Mouse (Mus musculus) right cerebral cortex, postnatal 25 days (tissue): Measurements from ENCODE around the gene Casp14.
"Not testable (repeated sequence)": the region's sequence is repeated elsewhere in the genome, so short reads cannot be mapped to it uniquely, and the experiment has no call there.

ENCODE experiments used
- DNase-seq: peaks from one replicate; pipeline ENCODE4 v3.0.0; 2022

The Casp14 gene

GRCm38 (mm10) chr10:78718056-78718455, at the start of gene Casp14:
TSS of gene Casp14 (minus strand) at chr10:78718294.
- no peak for DNase-seq

- DNase-seq = no peak
Observed at GRCm38 (mm10) chr10:78765570-78765969, 47.5 kb upstream of the Casp14 start.

DNA sequence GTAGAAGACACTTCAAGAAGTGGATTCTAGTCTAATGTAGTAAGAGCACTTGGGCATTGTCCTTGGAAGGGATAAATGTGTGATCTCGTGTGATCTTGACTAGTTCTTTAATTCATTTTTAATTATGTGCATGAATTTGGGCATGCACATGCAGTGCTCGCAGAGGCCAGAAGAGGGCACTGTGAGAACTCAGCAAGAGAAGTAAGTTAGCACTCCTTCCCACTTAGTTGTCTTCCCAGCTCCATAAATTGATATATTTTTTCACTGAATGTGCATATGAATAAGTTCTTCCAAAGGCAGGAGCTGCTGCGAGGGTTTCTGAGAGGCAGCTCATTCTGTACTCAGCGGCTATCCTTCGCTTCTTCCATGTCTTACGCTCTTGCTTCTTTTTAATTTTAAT, 37.9 kb upstream of the Casp14 start:
- peak; percentile 73 for DNase-seq

DNA sequence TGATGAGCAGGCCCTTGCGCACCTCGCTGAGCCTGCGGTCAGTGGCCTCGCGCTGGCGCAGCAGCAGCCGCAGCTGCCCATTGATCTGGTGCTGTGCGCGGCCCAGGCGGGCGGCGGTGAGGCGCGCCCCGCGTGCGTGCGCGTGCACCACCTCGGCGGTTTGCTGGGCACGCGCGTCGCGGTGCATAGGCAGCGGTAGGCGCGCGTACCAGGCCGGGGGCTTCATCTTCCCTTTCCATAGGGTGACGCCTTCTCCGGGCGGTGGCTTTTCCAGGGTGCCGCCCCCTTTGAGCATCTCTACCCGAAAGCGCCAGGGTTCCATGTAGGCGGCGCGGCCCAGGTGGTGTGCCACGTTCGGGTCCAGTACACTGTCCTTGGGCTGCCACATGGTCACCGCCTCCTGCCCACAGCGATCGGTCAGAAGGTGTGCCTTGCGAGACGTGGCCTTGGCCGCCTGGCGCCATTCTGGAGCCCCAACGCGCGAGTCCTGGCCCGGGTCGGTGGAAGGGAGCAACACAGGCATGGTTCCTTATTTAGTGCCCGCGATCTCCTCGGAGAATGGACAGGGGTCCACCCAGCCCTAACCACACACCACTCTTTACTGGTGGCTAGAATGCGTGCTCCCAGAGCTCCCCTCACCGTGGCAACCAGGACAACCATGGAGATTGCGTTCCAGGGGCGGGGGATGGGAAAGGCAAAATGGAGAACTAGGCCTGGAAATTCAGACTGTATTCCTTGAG, 34.5 kb upstream of the Casp14 start, which contains the start of gene Ccdc105:
Gene Ccdc105, minus strand, starts transcription at position 614 of the 740 bp plus-strand sequence.
- DNase-seq = peak; percentile 86

DNA sequence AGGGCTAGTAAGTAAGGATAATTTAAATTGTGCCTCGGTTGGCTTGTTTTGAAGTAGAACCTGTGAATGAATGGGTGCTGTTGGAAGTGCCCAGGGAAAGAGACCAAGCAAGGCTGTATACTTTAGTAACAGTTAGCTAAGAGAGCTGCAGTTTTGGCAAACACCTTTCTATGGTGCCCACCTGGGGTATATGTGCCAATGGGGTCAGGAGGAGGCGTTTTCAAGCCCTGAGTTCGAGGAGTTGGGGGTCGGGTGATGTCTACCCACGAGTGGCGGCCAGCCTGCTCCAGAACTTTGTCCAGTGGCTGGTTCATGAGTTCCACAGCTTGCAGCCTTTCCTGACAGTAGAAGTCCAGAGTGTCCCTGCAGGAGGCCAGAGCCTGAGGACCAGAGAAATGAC, 30.9 kb upstream of the Casp14 start:
- no peak for DNase-seq

DNA sequence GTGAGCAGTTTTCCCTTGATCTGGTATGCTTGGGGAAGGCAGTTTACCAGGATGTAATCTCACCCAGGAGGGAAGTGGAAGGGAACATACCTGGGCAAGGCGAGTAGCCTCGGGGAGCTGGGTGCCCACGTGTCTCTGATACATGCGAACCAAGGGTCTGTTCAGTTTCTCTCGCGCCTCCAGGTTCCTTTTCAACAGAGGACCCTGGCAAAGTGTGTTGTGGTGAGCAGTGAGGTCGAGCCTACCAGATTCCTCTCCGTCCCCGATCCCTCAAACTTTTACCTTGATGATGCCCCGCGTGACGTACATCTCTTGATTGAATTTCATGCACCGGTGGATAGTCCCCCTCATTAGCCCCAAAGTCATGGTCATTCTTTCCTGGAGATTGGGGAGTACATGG, 30.1 kb upstream of the Casp14 start:
- DNase-seq = no peak

DNA sequence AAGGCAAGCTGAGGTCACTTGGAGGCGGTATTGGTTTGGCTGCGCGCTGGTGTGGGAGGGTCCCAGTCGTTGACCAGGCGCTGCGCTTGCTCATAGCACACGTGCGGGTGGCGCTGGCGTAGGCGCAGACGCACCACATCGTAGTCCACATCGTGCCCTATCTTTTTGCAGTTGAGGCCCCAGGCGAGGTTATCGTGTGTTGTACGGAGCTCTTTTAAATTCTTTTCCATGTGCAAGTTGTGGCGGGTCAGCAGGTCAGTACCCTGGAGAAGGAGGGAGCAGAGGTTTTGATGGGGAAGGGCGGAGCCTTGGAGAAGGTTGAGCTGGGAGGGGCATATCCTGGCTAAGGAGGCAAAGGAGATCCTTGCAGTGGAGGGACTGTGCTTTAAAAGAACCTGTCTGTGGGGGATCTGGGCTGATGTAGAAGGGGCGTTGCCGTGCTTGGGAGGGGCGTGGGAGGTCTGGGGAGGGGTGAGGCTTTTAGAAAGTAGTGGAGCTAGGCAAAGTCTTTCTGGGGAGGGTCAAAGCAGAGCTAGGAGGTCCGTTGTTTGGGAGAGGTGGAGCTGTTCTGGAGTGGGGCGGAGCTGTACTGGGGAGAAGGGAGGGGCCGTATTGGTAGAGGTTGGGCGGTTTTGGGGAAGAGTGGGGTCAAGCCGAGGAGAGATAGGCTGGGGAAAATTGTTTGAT, 29.1 kb upstream of the Casp14 start:
- peak; percentile 56 for DNase-seq

DNA sequence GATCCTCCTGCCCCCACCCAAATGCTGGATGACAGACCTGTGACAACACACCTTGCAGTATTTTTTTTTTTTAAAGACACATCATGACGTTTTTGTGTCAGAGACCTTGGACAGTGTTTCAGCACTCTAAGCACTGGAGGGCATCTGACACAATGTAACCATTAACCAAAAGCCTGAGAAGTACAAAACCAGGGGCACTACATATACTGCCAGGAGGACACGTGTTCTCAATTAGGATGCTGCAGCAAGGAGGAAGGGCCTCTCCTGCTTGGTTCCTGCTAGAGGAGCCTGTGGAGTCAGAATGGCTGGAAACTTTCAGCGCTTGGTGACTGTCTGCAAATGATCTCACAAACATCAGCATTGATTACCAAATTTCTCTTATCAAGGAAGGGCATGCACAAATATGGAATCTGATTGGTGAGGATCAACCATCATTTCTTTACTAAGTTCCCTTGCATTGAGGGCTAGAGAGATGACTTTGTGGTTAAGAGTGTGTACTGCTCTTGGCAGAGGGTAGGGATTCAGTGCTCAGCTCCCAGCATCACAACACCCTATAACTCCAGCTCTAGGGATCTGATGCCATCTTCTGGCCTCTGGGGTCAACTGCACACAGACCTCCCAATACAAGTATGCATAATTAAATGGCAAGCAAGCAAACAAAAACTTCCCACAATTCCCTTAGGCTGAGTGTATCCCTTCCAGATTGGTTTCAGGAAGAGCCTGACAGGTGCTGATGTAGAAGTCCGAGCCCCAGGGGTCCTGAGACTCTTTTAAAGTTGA, 27.5 kb upstream of the Casp14 start:
- no peak for DNase-seq

DNA sequence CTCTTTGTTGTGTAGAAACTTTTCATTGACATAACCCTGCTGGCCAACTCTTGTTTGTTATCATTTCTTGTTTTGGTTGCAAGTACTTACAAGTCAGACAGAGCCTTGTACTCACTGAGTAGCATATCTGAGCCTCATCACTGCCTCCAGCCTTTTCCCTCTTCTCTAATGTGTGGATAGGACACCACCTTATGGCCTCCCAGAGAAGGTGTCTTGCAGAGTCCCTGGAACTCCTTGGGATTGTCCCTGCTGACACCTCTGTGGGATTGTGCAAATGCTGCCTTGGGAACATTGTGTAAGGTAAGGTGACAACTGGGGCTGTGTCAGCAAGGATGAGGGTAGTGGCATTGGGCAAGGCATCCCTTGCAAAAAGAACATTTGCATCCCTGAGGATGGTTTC, 25.6 kb upstream of the Casp14 start:
- DNase-seq = no peak

- DNase-seq = no peak
Observed at GRCm38 (mm10) chr10:78739821-78740220, 21.7 kb upstream of the Casp14 start.

- no peak for DNase-seq
Observed at GRCm38 (mm10) chr10:78727876-78728275, 9.8 kb upstream of the Casp14 start.

- DNase-seq = no peak
Observed at GRCm38 (mm10) chr10:78727035-78727434, 8.9 kb upstream of the Casp14 start.

DNA sequence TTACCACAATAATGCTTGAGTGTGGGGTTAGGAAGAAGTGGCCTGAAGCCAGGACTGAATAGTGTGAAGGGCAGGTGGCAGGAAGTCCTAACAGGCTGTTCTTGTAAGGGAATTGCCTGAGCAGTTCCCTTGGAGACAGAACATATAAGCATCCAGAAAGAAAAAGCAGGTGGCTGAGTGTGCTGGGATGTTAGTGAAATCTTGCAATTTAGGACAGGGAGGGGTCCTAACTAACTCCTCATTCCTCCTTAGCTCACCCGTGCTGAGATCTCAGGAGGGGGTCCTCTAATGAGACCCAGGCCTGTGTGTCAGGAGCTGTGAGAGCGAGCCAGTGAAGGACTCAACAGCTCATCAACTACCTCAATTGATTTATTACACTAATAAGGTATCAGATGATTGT, 5.3 kb upstream of the Casp14 start:
- no peak for DNase-seq

- no peak for DNase-seq
Observed at GRCm38 (mm10) chr10:78722654-78723053, 4.6 kb upstream of the Casp14 start.

DNA sequence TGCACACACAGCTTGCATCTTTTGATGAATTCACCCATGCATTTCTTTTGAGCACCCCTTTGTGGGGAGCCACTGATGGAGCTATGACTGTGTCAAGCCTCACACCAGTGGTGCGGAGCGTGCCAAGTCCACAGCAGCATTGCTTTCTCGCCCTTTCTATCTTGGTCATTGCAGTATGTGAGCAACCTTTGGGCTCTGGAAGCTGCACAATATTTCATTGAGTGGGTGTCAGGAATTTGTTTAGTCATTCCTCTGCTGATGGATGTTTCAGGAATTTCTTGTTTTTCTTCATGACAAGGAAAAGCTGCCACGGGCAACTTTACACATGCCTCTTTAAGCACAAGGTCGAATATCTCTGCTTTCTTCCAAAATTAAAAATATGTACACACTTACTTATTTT, 3.9 kb upstream of the Casp14 start:
- no peak for DNase-seq

DNA sequence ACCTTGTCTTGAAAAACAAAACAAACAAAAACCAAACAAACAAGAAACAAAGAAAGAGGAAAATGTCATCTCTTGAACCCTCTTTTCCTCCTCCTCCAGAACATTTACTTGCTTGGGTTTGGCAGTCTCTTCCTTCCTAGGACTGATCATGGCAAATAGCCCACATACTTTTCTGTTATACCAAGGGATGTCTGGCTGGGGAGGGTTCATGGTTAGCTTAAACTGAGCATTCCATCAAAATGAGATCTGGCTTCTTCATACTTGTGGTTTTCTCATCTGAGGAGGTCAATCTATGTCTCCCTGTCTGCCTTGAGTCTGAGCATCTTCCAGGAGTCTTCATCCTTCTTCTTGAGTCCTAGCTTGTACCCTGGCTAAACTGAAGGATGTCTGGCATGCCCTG, 1.9 kb downstream of the Casp14 start:
- no peak for DNase-seq

DNA sequence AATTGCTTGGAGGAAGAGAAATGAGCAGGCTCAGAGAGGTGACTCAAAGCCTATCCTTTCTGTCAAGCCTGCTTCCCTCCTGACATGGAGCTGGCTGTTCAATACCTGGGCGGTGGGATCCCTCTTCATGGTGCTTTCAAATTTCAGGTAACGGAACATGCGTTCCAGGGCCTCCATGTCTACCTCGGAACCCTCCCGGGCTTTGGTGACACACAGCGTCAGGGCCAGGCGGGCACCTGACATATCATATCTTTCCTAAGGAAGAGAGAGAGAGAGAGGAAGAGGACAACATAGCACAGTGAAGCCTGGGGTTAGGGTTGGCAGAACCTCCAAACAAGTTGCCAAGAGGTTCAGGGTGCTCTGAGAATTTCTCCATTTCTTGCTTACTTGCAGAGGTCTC, 2.9 kb downstream of the Casp14 start:
- DNase-seq = no peak

DNA sequence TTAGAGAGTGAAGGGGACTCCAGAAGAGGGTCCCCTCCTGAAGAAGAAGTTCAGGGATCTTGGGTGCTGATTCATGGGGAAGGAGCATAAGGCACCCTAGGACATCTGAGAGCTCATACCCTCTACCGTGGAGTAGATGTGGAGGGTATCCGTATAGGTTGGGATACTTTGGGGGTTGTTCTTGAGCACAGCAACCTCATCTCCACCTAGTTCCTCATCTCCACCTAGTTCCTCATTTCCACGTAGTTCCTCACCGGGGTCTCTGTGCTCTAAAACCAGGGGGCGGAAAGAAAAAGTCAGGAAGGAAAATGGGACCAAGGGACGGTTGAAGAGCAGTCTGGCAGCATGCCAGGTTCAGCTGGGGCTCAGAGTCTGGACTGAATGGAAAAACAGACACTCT, 4.0 kb downstream of the Casp14 start:
- DNase-seq = no peak

- DNase-seq = no peak
Observed at GRCm38 (mm10) chr10:78710706-78711105, 7.4 kb downstream of the Casp14 start.

DNA sequence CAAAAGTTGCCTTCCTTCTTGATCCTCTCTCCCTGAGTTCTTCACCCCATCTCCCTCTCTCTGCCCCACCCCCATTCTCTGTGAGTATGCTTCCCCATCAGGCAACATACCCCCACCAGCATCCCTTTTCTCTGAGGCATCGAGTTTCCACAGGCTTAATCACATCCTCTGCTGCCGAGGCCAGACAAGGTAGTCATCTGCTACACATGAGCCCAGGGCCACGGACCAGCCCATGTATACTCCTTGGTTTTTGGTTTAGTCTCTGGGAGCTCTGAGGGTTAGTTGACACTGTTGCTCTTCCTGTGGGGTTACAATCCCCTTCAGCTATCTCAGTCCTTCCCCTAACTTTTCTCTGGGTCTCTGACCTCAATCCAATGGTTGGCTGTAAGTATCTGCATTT, 17.2 kb downstream of the Casp14 start:
- DNase-seq = no peak

DNA sequence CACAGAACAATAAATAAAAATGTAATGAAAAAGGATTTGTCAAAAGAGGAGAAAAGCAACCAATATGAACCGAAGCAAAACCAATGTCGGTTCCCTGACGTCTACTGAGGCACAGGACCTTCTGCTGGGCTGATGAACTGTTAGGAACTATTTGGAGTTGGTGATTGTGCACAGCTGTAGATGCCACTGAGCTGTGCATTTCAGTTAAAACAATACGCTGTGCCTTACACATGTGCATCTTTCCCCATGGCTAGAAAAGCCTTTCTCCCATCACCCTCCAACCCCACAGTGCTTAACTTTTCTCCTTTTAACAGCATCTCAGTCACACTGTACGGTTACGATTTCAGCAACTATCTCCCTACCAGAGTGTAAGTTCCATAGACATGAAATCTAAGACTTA, 28.1 kb downstream of the Casp14 start:
- no peak for DNase-seq

GRCm38 (mm10) chr10:78686995-78687577, 31.0 kb downstream of the Casp14 start:
- no peak for DNase-seq

GRCm38 (mm10) chr10:78670121-78670520, 48.0 kb downstream of the Casp14 start:
- not testable (repeated sequence) for DNase-seq
